Mouse (Mus musculus): ENCODE measurements at regions not wholly inside any gene's neighbourhood (a gene's known extent, or its start where the extent isn't known, plus 50 kb on each side); places are given as distances from the start of the nearest gene placed in this dataset.

DNA sequence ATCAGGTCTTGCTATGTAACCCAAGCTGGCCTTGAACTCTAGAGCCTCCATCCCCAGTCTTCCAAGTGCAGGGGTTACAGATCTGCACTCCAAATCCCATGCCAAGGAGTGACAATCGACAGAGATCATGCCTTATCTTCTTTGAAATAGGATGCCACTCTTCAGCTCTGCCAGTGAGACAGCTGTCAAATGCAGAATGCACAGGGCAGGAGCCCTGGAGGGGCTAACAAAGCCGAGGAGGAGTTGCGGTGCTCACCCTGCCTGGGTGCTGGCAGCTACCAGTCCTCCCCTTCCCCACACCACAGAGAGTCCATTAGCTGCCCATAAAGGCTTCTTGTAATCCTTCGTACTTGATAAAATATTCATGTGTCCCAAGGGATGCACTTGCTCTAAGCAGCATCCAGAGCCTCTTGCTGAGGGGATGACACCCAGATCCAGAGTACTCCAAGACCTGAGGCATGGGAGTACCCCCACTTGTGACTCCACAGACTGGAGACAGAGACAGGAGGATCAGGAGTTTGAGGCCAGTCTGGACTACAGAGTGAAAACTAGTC is 71.1 kb downstream of the Kctd15 start:
- TF ChIP-seq CTCF (conservative IDR thresholded peaks at IDR 0.05 in 1 of 2, IDR thresholded peaks at IDR 0.05 in 1 of 2; ENCODE audit: low read depth in 2 of 2, low read length in 2 of 2) (no peak), EP300 (IDR thresholded peaks at IDR 0.05; ENCODE audit: low read length) (no peak), CHD1 (IDR thresholded peaks at IDR 0.05; ENCODE audit: low read depth, low read length) (no peak)

Data from CH12.LX (cell line).